Mouse (Mus musculus) bone marrow, adult 2 months (tissue): ENCODE data around the gene Sgk1. TPM values are rescaled to one million over a fixed set of nuclear protein-coding genes. Genes with fewer than 3 reads are reported as not detected.

ENCODE experiments used
- H3K27ac ChIP-seq: fragments of 200-500 bp; 2 replicates; pipeline ENCODE4 v1.5.1; 2012; ENCODE audit warnings: low read depth, mild to moderate bottlenecking, control low read depth, inconsistent platforms, low read length; ENCODE audit not compliant: control insufficient read depth, poor library complexity, insufficient read depth
- H3K4me1 ChIP-seq: fragments of 200-500 bp; 2 replicates; pipeline ENCODE4 v1.6.1; 2011; ENCODE audit warnings: low read length; ENCODE audit not compliant: control insufficient read depth, insufficient read depth
- H3K4me3 ChIP-seq: fragments of 200-500 bp; replicated peaks from 2 replicates; pipeline ENCODE3; 2011; ENCODE audit warnings: mild to moderate bottlenecking, low read depth, low read length, control low read depth; ENCODE audit not compliant: control insufficient read depth
- CTCF ChIP-seq: fragments of 200-500 bp; IDR thresholded peaks from 2 replicates; pipeline ENCODE4 v1.5.1; 2011; ENCODE audit warnings: low read length, control low read depth; ENCODE audit not compliant: control insufficient read depth, insufficient read depth
- POLR2A ChIP-seq: fragments of 200-500 bp; IDR thresholded peaks from 2 replicates; pipeline ENCODE4 v1.6.1; 2011; ENCODE audit warnings: low read depth, mild to moderate bottlenecking, control low read depth, low read length, borderline replicate concordance; ENCODE audit not compliant: control insufficient read depth
- WGBS: fragments of 180-500 bp; shearing (Covaris S2); methylation state at CpG from one replicate; pipeline ENCODE4 v1.1.7; 2018; 5-methylcytosine and 5-hydroxymethylcytosine counted together
- polyA plus RNA-seq: library from polyadenylated mRNA; stranded (reverse); fragments of >200 nt; gene quantifications from 2 replicates; pipeline ENCODE4 v1.2.4, GENCODE M21; 2011; ENCODE audit warnings: low replicate concordance; ENCODE audit not compliant: missing spikeins, insufficient read depth, insufficient read length

Sgk1 gene
- polyA plus RNA-seq, 1 experiment: 17.1 TPM

GRCm38 (mm10) chr10:21855338-21855737 lies 26.6 kb upstream of the Sgk1 start:
- 33% methylated on average over 7 of the region's 7 CpGs for WGBS
- no peaks in the 10 kb centered on the region for H3K4me1 ChIP-seq
- H3K4me3 ChIP-seq: no peak overlapping the region
- no peak overlapping the region for H3K27ac ChIP-seq
- no peak for TF ChIP-seq CTCF
- no peak for TF ChIP-seq POLR2A

DNA sequence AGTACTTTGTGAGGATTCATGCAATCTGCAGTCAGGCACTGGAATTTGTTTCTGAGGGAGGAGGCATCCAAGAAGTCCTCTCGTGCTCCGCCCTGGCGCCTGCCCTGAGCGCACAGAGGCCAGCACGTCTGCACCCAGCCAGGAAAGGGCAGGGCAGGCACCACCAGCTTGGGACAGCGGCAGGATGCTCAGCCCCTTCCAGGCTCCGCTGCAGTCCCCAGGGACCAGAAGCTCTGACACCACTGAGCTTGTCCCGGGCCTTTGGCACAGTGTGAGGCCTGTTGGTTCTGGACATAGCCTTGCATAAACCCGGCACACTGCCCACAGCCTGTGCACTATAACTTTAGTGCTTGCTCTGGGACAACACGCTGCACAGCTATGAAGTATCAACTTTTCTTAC lies 24.3 kb upstream of the Sgk1 start:
- TF ChIP-seq CTCF (no peak), POLR2A (no peak)
- Histone ChIP-seq H3K4me3 (no peak overlapping the region), H3K27ac (no peak overlapping the region), H3K4me1 (no peaks in the 10 kb centered on the region)
- WGBS: 83% methylated on average over 10 of the region's 10 CpGs

DNA sequence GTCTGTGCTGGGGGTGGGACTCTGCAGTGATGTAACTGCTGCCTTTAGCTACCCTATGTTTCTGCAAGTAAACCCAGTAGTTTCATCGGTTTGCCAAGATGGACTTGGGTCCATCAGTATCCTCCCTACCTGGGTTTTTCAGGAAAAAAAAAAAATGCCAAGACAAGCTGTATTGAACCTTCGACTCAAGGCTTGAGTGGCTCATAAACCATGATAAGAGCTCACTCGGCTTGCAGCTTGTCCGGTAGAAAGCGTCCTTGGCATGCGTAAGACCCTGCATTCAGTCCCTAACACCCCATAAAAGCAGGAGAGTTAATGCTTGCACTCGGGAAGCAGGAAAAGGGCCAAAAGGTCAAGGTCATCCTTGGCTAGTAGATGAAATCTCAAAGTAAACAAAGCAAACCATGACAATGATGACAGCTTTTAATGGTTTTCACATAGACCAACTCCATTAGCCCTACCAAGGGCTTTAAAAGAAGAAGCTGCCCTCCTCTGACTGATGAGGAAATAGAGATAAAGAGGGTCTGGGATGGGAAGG lies 23.5 kb upstream of the Sgk1 start:
- 84% methylated on average over 7 of the region's 7 CpGs for WGBS
- Histone ChIP-seq H3K4me3 (no peak overlapping the region), H3K4me1 (no peaks in the 10 kb centered on the region), H3K27ac (no peak overlapping the region)
- TF ChIP-seq CTCF (no peak), POLR2A (no peak)

- Histone ChIP-seq H3K27ac (no peak overlapping the region), H3K4me3 (no peak overlapping the region), H3K4me1 (no peaks in the 10 kb centered on the region; the same call in none of the 2 replicates)
- 70% methylated on average over 4 of the region's 4 CpGs for WGBS
- TF ChIP-seq POLR2A (no peak), CTCF (no peak)
These were observed 15.5 kb upstream of the Sgk1 start for GRCm38 (mm10) chr10:21866504-21866903.

GRCm38 (mm10) chr10:21868221-21868620 lies 13.8 kb upstream of the Sgk1 start:
- Histone ChIP-seq H3K4me1 (no peaks in the 10 kb centered on the region; the same call in none of the 2 replicates), H3K27ac (no peak overlapping the region), H3K4me3 (no peak overlapping the region)
- WGBS: 70% methylated on average over 2 of the region's 2 CpGs
- TF ChIP-seq CTCF (no peak), POLR2A (no peak)

- no peak overlapping the region for H3K4me3 ChIP-seq
- 84% methylated on average over 4 of the region's 4 CpGs for WGBS
- H3K4me1 ChIP-seq: no peaks in the 10 kb centered on the region; the same call in none of the 2 replicates
- H3K27ac ChIP-seq: no peak overlapping the region
- no peak for TF ChIP-seq POLR2A
- TF ChIP-seq CTCF: no peak
These were observed 13.4 kb upstream of the Sgk1 start for GRCm38 (mm10) chr10:21868623-21869022.

DNA sequence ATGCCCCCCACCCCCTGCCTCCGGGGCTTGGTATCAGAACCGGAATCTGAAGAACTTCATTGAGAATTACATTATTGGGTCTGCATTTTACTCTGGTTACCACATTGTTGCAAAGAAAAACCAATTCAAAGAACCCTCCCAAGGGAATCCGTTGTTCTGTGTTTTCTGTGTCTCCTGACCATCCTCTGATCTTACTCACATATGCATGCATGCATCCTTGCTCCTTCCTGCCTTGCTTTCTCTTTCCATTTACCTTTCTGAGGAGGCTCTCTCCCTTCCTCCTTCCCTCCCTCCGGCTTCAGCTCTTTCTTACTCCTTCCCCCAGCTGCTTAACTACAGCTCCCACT lies 174 bp upstream of the Sgk1 start:
- 36% methylated on average over 4 of the region's 4 CpGs for WGBS
- peak overlapping the region; percentile 34 for H3K4me3 ChIP-seq
- H3K4me1 ChIP-seq: no peaks in the 10 kb centered on the region
- no peak overlapping the region for H3K27ac ChIP-seq
- TF ChIP-seq POLR2A (no peak), CTCF (no peak)

DNA sequence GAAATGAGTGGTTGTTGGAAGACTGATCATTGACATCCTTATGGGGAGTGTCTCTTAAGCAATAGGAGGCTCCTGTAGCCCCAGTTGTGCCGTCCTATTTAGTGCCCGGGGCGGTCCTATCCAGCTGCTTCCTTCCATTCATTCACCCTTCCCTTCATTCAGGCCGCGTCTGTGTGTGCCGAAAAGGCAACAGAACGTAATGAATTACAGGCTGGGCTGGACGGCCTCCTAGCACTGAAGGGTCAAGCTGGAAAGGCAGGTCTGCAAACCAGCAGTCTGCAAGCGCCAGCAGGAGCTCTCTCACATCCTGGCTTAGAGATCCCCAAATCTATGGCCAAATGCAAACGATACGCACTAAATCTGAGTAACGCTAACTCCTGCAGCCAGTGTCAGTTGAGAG lies 1.6 kb downstream of the Sgk1 start:
- Histone ChIP-seq H3K4me3 (no peak overlapping the region), H3K4me1 (peaks cover 1% of the 10 kb centered on the region), H3K27ac (no peak overlapping the region)
- TF ChIP-seq CTCF: no peak
- TF ChIP-seq POLR2A: no peak
- WGBS: 40% methylated on average over 12 of the region's 12 CpGs

- 83% methylated on average over 3 of the region's 3 CpGs for WGBS
- no peak for TF ChIP-seq CTCF
These were observed 2.5 kb downstream of the Sgk1 start for GRCm38 (mm10) chr10:21884534-21884933.

More at GRCm38 (mm10) chr10:21884534-21884933, 2.5 kb downstream of the Sgk1 start:
- peaks cover 1% of the 10 kb centered on the region for H3K4me1 ChIP-seq
- no peak overlapping the region for H3K27ac ChIP-seq
- H3K4me3 ChIP-seq: no peak overlapping the region
